Mouse (Mus musculus): ENCODE results near the gene Rcn2. TPM values are rescaled to one million over a fixed set of nuclear protein-coding genes. Genes with fewer than 3 reads are reported as not detected.
"Not testable (repeated sequence)": the region's sequence is repeated elsewhere in the genome, so short reads cannot be mapped to it uniquely, and the experiment has no call there.

Rcn2 gene
- polyA plus RNA-seq (2012; rRNA removed), result 62.0 and 101 TPM in 2 replicates

DNA sequence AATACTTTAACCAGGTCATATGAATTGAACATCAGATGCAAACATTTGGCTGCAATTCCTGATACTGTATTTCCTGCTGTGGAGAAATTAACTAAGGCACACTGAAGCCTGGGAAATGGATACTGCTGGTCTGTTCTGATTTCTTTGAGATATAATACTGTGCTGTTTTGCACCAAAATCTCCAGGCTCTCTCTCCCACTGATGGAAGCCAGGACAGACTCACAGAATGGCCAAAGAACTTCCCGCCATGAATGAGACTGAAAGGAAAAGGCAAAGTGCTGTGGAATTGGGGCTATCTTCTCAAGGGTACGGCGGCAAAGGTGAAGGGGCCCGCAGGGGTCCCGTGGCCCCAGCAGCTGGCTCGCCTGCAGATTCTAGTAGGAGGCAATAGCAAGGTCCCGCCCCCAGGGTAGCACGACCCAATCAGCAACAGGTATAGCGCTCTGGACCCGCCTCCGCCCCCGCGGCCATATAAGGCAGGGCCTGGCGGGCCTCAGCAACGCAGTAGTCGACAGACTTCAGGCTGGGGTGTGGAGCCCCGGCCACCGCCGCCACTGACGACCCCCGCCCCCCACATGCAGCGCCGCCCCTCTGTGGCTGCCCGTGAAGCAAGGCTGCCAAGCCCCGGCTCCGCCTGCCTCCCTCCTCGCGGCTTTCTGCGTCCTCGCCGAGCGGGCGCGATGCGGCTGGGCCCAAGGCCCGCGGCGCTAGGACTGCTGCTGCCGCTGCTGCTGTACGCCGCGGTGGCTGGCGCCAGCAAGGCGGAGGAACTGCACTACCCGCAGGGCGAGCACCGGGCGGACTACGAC, at the start of gene Rcn2:
Rcn2 (plus strand) TSS at position 474 of the 809 bp plus-strand sequence.
- no peak for DNase-seq (ENCODE audit: low read depth)

DNA sequence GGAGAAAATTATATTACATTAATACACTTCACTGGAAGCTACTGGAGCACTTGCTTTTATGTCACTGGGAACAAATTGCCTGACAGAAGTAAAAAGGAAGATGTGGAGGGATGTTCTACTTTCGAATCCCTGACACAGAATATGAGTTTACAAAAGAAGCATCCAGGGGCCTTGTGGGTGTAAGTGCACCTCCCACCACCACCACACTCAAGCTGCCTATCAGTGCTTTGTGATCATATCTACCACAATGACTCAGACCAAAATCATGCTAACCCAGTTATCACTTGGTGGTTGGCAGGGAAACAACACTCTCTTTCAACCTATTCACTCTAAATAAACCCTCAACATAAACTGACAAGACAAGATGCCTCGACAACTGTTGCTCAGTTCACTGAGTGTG, 37.0 kb upstream of the Rcn2 start:
- not testable (repeated sequence) for DNase-seq (ENCODE audit: low read depth)

DNA sequence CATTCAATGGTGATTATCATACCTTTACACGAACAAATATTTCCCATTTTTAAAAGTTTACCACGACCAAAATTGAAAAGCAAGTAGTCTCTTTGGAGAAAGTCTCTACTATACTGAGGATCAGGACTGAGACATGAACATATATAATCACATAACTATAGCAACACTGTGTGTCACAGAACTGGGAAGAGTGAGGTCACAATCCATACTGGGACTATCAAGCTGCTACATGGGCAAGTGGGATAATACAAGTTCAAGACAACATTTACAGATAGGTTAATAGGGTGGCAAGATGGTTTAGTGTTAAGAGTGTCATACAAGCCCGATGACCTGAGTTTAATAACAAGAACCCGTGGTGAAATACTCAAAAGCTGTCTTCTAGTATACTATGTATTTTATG, 31.2 kb upstream of the Rcn2 start, which contains the start of gene 4930563M21Rik:
4930563M21Rik (minus strand) TSS at position 101 of the 400 bp plus-strand sequence.
- DNase-seq (ENCODE audit: low read depth), result no peak

- no peak for DNase-seq (ENCODE audit: low read depth)
Measured at GRCm38 (mm10) chr9:56024772-56025171, 16.9 kb upstream of the Rcn2 start.

DNA sequence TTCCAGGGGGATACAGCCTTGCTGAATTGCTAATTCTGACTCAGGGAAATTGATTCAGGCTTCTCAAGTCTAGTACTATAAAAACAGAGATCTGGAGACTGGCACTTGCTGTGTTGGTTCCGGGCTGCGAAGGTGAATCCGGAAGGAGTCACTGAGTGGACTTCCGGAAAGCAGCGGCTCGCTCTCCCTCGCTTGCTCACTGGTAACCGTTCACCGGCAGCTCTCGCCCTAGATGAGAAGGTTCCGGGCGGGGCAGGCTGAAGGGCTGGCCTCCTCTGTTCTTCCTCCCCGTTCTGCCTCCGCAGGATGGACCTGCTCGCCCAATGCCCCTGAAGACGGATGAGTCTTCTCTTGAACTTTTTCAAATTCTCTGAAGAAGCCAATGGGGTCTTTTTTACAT, 14.4 kb upstream of the Rcn2 start:
- no peak for DNase-seq (ENCODE audit: low read depth)

GRCm38 (mm10) chr9:56032219-56032618, 9.4 kb upstream of the Rcn2 start:
- no peak for DNase-seq (ENCODE audit: low read depth)

DNA sequence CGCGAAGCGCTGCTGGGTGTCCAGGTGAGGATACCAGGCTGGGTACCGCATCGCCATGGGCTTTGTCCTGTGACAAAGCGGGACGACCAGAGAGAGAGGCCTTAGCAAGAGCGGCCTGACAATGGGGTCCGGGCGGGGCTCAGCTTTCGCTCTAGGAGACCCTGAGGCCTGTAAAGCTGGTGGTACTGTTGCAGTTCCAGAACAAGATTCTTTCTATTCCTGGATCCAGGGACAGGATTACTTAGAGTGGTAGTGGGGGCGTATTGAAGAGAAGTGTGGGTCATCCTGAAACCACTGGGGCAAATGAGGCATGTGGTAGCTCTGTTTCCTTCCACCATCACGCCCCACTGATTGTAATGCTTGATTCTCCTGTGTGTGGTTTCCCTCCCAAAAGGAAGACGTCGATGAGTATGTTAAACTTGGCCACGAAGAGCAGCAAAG, 556 bp downstream of the Rcn2 start:
- no peak for DNase-seq (ENCODE audit: low read depth)

- no peak for DNase-seq (ENCODE audit: low read depth)
Measured at GRCm38 (mm10) chr9:56053796-56054195, 12.2 kb downstream of the Rcn2 start.

DNA sequence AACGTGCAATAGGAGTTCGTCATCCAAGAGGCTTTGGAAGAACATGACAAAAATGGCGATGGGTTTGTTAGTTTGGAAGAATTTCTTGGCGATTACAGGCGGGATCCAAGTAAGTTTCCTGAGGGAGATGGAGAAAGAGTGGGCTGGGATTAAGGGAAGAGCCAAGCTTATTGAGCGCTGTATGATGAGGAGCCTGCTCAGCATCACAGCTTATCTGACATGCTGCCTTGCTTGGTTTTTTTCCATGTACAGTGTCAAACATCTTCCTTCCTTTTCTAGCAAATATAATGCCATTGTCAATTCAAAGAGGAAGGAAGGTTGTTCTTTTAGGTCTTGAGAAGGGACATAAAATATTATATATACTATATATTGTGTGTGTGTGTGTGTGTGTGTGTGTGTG, 14.5 kb downstream of the Rcn2 start:
- no peak for DNase-seq (ENCODE audit: low read depth)

DNA sequence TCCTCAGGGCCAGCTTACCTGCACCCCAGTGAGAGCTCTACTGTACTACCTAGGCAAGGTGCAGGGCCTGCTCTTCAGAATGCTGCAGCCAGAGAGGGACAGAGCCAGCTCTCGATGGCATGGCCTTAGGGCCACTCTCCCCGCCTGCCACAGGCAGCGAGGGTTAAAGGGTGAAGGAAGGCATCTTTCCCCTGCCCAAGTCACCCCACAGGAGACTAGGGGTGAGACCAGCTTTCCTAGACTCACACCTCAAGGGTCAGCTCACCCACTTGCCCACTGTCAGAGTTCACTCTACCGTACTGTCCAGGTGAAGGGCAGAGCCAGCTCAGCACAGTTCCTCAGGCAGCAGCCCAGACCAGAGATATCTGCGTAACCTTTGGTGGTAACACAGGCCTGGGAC, 20.7 kb downstream of the Rcn2 start:
- DNase-seq (ENCODE audit: low read depth), result no peak

- no peak for DNase-seq (ENCODE audit: low read depth)
Measured at GRCm38 (mm10) chr9:56065011-56065410, 23.4 kb downstream of the Rcn2 start.

DNA sequence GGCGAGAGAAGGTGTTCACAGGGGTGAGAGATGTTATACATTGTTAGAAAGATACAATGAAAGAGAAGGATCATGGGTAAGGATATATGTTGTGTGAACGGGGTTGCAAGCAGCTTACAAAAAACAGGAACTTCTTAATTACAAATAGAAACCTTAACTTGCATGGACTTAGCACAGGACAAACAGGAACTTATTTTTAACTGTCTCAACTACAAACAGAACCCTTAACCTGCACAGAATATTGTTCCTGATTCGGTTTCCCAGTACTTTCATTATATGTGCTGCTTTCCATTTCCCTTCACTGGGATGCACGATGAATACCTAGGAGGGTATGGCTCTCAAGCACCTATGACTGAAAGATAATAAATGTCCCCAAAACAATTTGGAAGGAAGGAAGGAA, 26.3 kb downstream of the Rcn2 start:
- DNase-seq (ENCODE audit: low read depth), result no peak

DNA sequence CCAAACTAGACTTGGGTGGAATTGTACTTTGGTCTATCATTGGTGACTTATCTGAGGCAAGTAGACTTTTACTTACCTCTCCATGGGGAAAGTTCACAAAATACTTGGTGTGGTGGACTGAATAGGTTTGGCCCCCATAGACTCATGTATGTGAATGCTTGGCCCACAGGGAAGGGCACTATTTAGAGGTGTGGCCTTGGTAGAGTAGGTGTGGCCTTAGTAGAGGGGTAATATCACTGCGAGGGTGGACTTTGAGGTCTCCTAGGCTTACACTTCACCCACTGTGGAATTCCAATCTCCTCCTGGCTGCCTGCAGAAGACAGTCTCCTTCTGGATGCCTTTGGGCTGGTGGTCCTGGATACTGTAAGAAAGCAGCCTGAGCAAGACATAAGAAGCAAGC, 27.0 kb downstream of the Rcn2 start:
- no peak for DNase-seq (ENCODE audit: low read depth)

GRCm38 (mm10) chr9:56072861-56073260, 31.2 kb downstream of the Rcn2 start:
- DNase-seq (ENCODE audit: low read depth), result no peak

DNA sequence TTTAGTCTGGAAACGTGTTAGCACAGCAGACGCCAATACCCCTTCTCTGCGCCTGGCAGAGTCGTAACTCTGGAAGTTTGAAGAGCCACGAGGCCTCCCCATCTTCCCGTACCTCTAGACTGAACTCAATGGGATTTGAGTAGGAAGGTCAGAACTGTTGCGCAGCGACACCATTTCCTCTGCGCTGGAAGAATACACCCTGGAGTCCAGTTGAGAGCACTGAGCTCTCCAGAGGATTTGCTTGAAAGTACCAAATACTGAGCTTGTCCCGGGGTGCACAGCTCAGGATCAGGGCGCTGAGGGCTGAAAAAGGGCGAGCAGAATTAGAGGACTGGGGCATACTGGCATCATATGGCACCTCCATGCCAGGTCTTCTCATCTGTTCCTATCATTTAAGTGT, 33.2 kb downstream of the Rcn2 start:
- no peak for DNase-seq (ENCODE audit: low read depth)

DNA sequence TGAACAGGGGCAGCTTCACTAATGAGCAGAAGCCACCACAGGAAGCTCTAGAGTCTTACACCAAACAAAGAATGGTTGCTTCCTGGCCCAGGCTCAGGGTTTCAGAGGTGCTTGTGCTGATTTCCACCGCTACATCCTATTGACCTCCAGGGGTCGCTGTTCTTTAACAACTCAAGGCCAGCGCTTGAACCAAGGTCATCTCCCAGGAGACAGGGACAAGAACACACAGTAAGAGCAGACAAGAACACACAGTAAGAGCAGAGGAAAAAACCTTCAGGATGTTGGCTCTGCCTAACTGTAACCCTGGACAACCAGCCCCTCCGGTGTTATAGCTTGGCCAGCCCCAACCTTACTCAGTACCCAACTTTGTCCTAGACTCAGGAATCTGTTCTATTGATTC, 33.6 kb downstream of the Rcn2 start:
- DNase-seq (ENCODE audit: low read depth), result no peak

DNA sequence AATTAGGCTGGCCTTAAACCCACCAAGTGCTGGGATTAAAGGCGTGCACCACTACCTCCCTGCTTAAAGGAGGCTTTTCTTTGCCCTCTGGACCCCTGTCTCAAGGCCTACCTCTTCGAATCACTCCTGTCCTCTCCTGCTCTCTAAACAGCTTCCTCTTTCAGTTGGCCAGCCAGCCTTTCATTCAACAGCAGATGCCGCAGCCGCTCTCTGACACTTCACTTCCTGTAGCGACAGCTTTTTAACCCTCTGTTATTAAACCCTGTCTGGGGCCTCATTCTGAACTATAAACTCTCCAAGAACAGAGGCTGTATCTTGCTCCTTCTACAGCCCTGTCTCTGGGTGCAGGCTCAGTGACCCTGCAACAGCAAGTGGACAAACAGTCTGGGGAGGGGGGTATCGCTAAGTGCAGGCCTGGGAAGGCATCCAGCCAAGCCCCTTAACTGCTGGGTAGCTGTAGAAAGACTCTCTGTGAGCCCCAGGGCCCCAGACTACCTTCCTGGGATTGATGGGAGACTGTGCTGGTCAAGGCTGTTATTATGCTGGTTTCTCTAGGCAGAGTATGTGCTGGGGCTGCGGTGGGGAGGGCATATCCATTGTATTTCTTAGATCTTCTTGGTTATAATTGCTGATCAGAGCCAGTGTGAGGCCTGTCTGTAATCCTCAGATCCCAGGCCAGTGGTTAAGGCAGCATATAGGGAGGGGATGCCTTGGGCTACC, 34.4 kb downstream of the Rcn2 start:
- no peak for DNase-seq (ENCODE audit: low read depth)

DNA sequence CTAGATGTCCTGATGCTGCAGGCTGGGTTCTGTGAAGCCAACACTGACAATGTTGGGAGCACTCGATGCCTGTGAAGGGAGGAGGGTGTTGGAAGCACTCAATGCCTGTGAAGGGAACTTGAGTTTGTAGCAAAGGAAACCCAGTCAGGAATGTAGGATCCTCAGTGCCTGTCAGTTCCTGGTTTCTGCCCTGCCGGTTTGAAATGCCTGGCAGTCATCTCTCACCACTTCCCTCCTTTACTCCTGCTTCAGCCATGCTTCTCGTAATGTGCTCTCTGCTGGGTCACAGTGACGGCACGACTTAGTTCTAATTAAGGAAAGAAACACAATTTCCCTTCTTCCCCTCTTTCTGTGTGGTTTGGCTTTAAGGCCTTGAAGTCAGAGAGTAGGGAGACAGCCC, 37.9 kb downstream of the Rcn2 start:
- DNase-seq (ENCODE audit: low read depth), result no peak

DNA sequence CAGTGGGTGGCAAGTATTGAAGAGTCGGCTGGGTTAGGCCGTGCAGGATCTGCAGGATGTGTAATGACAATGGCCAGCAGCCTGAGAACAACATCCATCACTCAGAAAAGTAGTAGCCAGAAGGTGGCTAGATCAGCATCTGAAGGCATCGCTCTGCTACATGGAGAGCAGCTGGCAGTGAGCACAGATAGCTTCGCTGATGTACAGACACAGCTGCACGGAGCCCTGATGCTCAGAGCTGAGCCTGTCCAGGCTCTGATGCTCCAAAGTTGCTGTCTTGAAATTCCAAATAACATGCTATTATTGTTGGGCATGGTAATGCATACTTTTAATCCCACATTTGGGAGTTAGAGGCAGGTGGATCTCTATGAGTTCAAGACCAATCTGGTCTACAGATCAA, 44.9 kb downstream of the Rcn2 start:
- DNase-seq (ENCODE audit: low read depth), result no peak

DNA sequence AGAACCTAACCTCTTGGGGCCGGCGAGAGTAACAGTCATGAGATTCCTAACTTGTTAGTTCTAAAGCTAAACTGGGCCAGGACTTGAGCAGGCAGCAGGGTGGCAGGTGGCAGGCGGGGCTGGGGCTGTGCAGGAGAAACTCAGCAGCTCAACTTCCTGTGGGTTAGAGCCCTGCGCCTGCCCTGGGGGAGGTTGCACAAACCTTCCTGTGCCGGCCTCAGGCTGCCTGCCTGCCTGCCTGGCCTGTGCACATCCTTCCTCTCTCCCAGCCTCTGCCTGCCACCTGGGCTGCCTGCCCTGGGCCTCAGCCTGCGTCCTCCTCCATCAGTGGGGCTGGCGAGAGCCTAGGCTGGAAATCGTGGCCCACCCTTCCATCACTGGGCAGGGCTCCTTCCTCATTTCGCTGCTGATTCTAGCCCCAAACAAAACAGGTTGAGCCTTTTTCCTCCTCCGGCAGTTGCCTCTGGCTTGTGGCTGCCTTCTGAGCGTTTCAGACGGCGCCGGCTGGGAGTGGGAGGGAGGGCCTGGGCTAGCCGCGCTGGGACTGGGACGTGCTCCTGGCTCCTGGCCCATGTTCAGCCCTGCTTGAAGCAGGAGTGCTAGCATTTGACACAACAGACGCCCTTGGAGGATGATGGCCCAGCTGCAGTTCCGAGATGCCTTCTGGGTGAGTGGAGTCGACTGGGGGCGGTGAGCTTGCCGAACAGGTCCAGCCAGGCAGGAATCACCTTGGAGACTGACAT, 48.3 kb downstream of the Rcn2 start, which contains the start of gene Pstpip1:
Pstpip1 (plus strand) TSS at position 185 of the 743 bp plus-strand sequence.
- peak; percentile 37 for DNase-seq (ENCODE audit: low read depth)

GRCm38 (mm10) chr9:56090546-56091225, 49.0 kb downstream of the Rcn2 start:
- DNase-seq (ENCODE audit: low read depth), result no peak

DNA sequence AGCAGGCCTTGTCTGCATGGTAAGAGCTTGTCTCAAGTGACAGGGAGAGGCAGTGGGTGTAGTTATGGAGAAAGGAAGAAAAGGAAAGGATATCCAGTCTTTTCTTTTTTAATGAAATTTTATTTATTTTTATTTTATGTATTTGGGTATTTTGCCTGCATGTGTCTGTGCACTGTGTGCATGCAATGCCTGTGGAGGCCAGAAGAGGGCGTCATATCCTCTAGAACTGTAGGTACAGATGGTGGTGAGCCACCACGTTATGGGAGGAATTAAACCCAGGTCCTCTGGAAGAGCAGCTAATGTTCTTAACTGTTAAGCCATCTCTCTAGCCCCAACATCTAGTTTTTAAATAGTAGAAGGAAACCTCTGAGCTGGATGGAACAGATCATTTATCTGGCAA, 50.5 kb downstream of the Rcn2 start:
- no peak for DNase-seq (ENCODE audit: low read depth)

Measured in gonadal fat pad, adult 2 months (tissue).